Mouse (Mus musculus) cortical plate, adult 2 months (tissue): ENCODE data around the gene Large1.
"Not testable (repeated sequence)": the region's sequence is repeated elsewhere in the genome, so short reads cannot be mapped to it uniquely, and the experiment has no call there.

ENCODE experiments used
- CTCF ChIP-seq: fragments of 200-500 bp; IDR thresholded peaks from 2 replicates; pipeline ENCODE4 v1.5.1; 2011; ENCODE audit warnings: mild to moderate bottlenecking, control low read depth, low read length; ENCODE audit not compliant: insufficient read depth; ENCODE audit errors: extremely low read depth
- POLR2A ChIP-seq: fragments of 200-500 bp; IDR thresholded peaks from 2 replicates; pipeline ENCODE4 v1.6.1; 2011; ENCODE audit warnings: mild to moderate bottlenecking, low read length, control low read depth; ENCODE audit not compliant: insufficient read depth; ENCODE audit errors: extremely low read depth

GRCm38 (mm10) chr8:72941393-72941792 is 411.9 kb downstream of the Large1 start:
- not testable (repeated sequence) for TF ChIP-seq CTCF, POLR2A
